Mouse (Mus musculus) limb, embryonic 12.5 days (tissue): ENCODE results near the gene Serpina7. TPM values are rescaled to one million over a fixed set of nuclear protein-coding genes. Genes with fewer than 3 reads are reported as not detected.

Experiments
- polyA plus RNA-seq: library from polyadenylated mRNA; unstranded; fragments of >200 nt; fragmentation: Nextera tagmentation; extraction: Ambion mirVana; gene quantifications from 2 replicates; pipeline ENCODE4 v1.2.1, GENCODE M21; 2016

The Serpina7 gene
- polyA plus RNA-seq, 1 experiment from 2014 or later, result not detected

Other genes with a start within 250 kb of the Serpina7 start
- 30.8 and 35.9 TPM in 2 replicates for gene Nrk, start 170.8 kb downstream of the Serpina7 start, polyA plus RNA-seq
- gene 4930513O06Rik, start 1.0 kb upstream of the Serpina7 start, polyA plus RNA-seq, result not detected in 2 replicates
- not detected in 2 replicates for gene 4933428M09Rik, start 94.0 kb upstream of the Serpina7 start, polyA plus RNA-seq
- 36.3 and 41.0 TPM in 2 replicates for gene Mum1l1, start 124.8 kb upstream of the Serpina7 start, polyA plus RNA-seq
- gene Trap1a, start 248.4 kb upstream of the Serpina7 start, polyA plus RNA-seq, result not detected in 2 replicates